Mouse (Mus musculus) left cerebral cortex, postnatal 25 days (tissue): ENCODE measurements at regions not wholly inside any gene's neighbourhood (a gene's known extent, or its start where the extent isn't known, plus 50 kb on each side); places are given as distances from the start of the nearest gene placed in this dataset.
"Not testable (repeated sequence)": the region's sequence is repeated elsewhere in the genome, so short reads cannot be mapped to it uniquely, and the experiment has no call there.

Experiments
- DNase-seq, 2 experiments: peaks; one replicate each; pipeline ENCODE4 v3.0.0; 2022; ENCODE audit warnings: low spot score in 2 of 2, mixed read lengths in 1 of 2
- intact Hi-C: fragments of 180-260 bp; cut with DNase I; formaldehyde crosslinking; loops from one replicate; pipeline ENCODE4 v1.15.1; 2025

DNA sequence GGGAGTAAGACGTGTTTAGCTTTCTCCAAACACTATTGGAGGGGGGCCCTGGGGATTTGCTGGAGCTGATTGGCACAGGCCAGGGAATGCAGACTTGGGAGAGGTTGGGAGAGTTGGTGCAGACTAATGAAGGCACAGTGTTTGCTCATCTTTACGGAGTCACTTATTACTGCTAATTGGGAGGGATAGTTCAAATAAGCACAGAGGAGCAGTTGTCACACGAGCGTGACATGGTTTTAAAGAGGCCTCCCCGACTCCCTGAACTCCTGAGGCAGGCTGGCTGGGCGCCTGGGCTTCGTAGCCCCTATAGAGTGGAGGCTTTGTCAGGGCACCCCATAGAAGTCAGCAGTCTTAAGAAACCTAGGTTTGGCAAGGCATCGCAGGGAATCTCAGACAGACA lies 145.0 kb upstream of the Kiz start:
- peak in 1 of 2 experiments; percentile 37 for DNase-seq
- intact Hi-C loops: no loop called here

- DNase-seq: no peak
- intact Hi-C loops: loop anchor here (5.0 to 10.0 kb wide), 5 partner anchors 111 to 1314 kb away; no protein-coding TSS in a partner anchor
These were observed 134.4 kb upstream of the Kiz start for GRCm38 (mm10) chr2:146721184-146721715.

GRCm38 (mm10) chr2:146722351-146723025 lies 133.2 kb upstream of the Kiz start:
- intact Hi-C loops: loop anchor here (5.0 to 10.0 kb wide), 5 partner anchors 110 to 1312 kb away; no protein-coding TSS in a partner anchor

GRCm38 (mm10) chr2:146723172-146723571 lies 132.5 kb upstream of the Kiz start:
- no peak for DNase-seq
- intact Hi-C loops: loop anchor here (5.0 to 10.0 kb wide), 5 partner anchors 109 to 1312 kb away; no protein-coding TSS in a partner anchor

More at GRCm38 (mm10) chr2:146722351-146723025, 133.2 kb upstream of the Kiz start:
- no peak for DNase-seq

GRCm38 (mm10) chr2:146723671-146724070 lies 132.0 kb upstream of the Kiz start:
- intact Hi-C loops: loop anchor here (5.0 to 10.0 kb wide), 5 partner anchors 109 to 1311 kb away; no protein-coding TSS in a partner anchor
- no peak for DNase-seq

DNA sequence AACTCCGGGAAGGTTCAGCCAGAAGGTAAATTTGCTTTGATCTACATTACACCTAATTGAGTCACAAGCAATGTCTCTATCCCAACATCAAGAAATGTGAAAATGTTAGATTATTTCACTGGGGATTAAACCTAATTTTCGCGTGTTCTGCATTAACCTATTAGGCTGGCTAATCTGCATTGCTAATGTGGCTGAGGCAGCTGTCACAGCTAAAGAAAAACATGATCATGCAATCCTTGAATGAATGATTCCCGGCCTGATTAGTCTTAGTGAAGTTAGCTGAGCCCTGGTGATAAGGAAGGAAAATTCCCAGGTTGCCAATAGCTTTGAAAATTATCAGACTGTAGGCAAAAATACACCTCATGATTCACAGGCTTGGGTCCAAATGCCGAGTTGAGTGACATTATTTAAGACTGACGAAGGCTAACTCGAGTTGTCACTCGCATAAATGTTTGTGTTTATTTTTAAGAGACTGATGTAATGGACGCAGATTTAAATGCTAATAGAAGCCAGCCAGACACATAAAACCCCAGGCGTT lies 131.5 kb upstream of the Kiz start:
- no peak for DNase-seq

GRCm38 (mm10) chr2:146724924-146725555 lies 130.6 kb upstream of the Kiz start:
- intact Hi-C loops: loop anchor here (5.0 to 10.0 kb wide), 5 partner anchors 107 to 1310 kb away; no protein-coding TSS in a partner anchor
- no peak for DNase-seq

More for the DNA sequence above, 131.5 kb upstream of the Kiz start:
- intact Hi-C loops: loop anchor here (5.0 to 10.0 kb wide), 5 partner anchors 108 to 1311 kb away; no protein-coding TSS in a partner anchor

DNA sequence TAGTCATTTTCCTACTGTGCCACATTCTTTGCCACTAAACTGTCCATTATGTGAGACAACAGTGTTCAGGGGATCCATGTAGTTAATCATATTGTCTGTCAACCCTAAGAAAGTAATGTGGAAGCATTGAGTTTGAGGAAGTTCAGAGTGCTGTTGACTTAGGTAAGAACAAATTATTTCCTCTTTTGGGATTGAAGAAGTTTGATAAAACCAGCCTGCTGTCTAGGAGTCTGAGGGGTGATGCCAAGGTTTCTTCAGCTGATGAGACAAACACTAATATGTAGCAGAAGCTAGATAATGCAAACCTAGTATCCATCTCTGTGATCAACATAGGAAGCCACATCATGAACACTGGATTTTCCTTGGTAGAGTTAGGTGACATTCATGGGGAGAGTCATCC lies 127.0 kb upstream of the Kiz start:
- no peak for DNase-seq
- intact Hi-C loops: loop anchor here (10.0 kb wide), 1 partner anchor 1306 kb away; no protein-coding TSS in a partner anchor

- intact Hi-C loops: no loop called here
- no peak for DNase-seq
These were observed 124.6 kb upstream of the Kiz start for GRCm38 (mm10) chr2:146731081-146731480.

DNA sequence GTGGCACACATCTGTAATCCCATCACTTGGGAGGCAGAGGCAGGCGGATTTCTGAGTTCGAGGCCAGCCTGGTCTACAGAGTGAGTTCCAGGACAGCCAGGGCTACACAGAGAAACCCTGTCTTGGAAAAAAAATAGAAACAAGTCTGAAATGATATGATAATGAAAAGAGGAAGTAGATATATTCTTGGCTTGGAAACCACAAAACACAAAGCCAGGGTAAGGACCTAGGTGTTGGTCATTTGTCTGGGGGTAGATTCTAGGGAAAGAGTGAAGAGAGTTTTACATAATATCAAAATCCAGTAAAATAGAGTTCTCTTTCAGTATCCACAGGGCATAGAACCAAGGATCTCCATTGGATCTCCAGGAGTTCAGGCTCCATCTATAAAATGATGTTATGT lies 122.8 kb upstream of the Kiz start:
- DNase-seq, intact Hi-C loops: not testable (repeated sequence)

GRCm38 (mm10) chr2:146744396-146744795 lies 111.3 kb upstream of the Kiz start:
- no peak for DNase-seq
- intact Hi-C loops: no loop called here

GRCm38 (mm10) chr2:146745012-146745682 lies 110.5 kb upstream of the Kiz start:
- intact Hi-C loops: no loop called here
- DNase-seq: no peak

- intact Hi-C loops: no loop called here
- peak; percentile 44 to 72 for DNase-seq
These were observed 110.0 kb upstream of the Kiz start for GRCm38 (mm10) chr2:146745683-146746047.

DNA sequence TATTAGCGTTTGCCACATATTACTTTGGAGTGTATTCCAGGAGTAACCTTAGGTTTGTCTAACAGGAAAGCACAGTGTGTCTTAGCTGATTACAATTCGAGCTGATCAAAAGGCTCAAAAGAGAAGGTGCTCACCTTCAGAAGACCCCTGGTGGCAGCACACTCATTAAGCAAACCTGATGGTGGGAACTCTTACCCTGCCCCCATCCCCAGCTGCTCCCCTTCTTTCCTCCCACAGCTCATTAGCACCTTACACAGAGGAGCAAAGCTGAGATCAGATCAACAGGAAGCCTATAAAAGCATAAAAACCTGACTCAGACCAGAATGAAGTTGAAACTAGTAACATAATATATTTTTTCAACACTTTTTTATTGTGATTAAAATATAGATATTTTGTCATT lies 101.7 kb upstream of the Kiz start:
- DNase-seq: no peak
- intact Hi-C loops: no loop called here

DNA sequence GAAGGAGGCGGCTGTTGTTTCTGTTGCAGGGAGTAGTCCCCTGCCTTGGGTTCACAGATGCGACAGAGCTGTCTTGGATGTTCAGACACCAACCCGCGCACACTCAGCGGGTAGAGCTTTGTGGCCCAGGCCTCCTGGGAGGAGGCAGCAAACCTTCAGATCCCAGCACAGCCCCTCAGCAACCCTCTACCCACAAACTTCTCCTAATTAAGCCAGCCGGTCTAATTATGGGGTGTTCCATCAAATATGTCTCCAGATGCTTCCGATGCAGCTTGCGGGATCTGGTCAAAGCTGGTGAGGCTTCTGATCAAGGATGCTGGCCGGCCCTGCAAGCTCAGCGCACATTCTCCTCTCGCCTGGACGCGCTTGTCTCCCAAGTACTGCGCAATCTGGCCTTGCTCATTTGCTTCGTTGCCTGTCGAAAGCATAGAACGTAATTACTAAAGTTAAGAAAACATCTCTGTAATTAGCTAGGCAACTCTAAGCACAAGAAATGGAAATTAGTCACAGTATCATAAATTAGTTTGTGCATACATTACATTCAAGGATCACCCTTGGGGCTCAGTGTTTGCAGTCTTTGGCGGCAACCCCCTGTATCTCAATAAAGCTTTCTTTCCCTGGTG lies 92.0 kb upstream of the Kiz start:
- intact Hi-C loops: no loop called here
- no peak for DNase-seq

GRCm38 (mm10) chr2:146764313-146765255 lies 91.1 kb upstream of the Kiz start:
- no peak for DNase-seq
- intact Hi-C loops: no loop called here

DNA sequence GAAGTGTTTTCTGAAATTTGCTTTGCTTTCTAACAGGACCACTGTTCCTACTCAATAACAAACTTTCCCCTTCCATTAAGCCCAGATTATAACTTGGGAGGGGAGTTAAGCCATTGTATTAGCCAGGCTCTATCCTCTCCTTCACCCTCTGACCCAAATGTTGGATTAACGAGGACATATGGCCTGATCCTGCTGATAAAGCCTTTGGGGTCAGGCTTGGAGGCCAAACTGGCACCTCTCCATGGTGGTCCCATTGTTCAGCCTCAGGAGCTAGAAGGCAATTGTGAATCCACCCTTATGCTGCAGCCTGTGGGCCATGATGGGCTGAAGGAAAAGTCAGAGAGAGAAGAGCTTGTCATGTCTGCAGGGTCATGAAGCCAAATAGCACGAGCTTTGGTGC lies 80.8 kb upstream of the Kiz start:
- intact Hi-C loops: no loop called here
- no peak for DNase-seq

DNA sequence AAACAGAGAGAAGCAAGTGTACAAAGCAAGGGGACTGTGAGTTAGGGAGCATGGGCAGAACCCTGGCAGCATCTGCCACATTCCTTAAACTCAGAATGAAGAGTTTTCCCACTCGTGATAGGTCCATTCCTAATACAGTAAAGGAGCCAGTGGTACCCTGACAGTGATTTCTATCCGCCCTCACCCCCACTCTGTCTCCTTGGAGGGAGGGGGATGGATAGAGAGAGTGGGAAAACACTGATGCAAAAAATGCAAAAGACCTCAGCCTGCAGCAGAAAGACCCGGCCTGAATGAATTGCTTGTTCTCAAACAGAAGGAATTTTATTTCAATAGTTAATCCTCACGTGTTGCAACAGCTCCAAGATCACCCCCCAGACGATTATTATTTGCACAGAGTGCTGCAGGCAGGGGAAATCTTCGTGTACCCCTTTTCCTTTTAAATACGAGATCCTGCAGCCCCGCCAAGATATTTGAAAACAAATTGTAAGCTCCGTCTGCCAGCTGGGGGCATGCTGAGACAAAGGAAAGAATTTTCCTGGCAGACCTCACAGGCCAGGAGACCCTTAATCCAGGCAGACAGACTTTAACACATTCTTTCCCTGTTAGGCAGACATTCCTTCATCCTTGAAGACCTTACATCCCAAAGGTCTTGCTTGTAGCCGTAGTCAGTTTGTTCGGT lies 68.4 kb upstream of the Kiz start:
- intact Hi-C loops: no loop called here
- DNase-seq: no peak
